Mouse (Mus musculus) kidney, adult 18-20 months (tissue): ENCODE measurements around the gene C1ra.
A peak's percentile ranks its signal among the peaks of the same experiment; 100 is the strongest.
"Not testable (repeated sequence)": the region's sequence is repeated elsewhere in the genome, so short reads cannot be mapped to it uniquely, and the experiment has no call there.

Experiments
- DNase-seq: peaks from one replicate; pipeline ENCODE4 v3.0.0; 2021

Gene C1ra

DNA sequence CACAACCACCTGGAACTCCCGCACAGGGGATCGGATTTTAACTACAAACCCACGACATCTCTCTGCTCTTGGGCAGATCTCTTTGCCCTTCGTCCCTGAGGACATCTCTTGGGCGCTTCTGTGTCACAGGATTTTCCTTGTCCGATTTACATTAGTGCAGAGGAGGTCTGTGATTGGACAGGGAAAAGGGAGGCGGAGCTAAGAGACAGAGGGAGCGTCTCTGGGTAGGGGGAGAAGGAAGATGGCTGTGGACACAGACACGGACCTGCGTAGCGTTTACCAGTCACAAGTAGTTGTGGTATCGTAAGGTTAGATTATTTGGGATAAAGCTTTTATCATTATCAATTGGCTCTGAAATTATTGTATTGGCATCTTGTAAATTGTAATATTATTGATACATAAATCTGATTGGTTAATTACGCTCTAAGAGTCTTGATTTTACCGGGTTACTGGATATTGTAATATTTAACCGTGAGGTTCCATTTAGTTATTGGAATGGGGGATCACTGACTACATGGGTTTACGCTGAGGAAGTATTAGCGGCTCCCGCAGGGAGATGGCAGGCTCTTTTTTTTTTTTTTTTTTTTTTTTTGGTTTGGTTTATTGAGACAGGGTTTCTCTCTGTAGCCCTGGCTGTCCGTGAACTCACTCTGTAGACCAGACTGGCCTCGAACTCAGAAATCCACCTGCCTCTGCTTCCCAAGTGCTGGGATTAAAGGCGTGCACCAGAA is 26.6 kb upstream of the C1ra start:
- DNase-seq, result peak; percentile 21

DNA sequence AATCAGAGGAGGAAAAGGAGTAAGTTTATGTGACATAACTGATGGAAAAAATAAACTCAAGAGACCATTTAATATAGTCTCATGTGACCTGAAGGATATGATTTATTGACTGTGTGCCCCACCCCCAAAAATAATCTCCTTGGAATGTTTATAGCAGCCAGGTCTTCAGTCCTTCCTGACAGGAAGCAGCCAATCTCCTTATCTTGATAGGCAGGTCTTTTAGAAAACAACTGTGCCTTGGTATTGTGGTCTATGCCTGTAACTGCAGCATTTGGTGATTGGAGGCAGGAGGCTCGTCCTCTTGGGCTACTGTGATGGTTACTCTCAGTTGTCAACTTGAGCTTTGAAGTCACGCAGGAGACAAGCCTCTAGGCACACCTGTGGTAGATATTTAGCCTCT is 24.7 kb upstream of the C1ra start:
- no peak for DNase-seq

DNA sequence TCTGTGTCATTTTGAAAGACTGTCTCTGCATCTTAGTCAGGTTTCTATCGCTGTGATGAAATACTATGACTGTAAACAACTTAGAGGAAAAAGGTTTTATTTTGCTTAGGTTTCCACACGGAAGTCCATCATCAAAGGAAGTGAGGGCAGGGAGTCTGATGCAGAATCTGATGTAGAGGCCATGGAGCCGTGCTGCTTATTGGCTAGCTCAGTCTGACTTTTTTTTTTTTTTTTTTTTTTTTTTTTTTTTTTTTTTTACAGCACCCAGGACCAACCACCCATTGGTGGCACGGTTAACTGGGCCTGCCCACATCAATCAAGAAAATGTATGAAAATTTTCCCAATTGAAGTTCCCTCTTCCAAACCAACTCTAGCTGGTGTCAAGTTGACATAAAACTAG is 23.3 kb upstream of the C1ra start:
- no peak for DNase-seq

DNA sequence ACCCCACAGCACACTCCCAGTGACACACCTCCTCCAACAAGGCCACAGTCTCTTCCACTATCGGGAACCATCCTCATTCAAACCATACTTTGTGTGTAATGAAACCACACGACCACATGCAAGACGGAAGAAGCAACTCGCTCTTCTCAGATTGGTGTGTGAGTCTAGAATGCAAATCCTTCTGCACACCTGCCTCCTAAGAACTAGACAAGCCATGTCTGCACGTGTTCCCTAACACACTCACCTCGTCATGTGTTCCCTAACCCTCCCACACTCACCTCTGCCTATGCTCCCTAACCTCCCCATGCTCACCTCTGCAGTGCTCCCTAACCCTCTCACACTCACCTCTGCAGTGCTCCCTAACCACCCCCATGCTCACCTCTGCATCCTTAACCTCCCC is 20.8 kb upstream of the C1ra start:
- DNase-seq, result no peak

DNA sequence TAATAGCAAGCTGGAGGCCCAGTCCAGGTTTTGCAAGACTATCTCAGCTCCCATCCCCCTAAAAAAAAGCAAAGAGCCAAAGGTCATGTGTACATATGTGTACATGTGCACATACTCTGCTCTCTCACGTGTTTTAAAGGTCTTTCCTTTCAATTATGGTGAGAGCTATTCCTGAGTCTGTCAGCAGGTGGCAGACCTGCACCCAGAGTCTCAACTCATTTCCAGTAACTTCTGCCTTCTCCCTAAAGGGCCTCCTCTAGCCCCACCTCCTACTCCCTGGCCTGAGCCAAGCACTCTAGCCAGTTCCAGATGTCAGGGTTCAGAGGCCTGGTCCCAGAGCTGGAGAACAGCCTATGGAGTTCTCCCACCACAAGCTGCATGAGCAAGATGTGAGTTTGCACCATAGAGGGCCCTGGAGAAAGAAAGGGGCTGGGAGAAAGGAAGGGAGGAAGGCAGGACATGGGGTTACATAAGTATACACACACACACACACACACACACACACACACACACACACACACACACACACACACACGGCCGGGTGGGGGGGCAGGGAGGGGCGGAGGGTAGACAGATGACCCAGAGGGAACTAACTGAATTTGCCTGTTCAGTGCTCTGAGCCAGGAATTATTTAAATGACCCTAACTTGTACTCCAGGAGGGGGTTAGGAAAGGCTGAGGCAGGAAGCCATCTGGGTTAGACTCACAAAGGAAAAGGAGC is 19.2 kb upstream of the C1ra start, which contains the start of gene C1rl:
TSS of gene C1rl (plus strand) at position 272 of the 720 bp plus-strand sequence.
- peak; percentile 89 for DNase-seq

DNA sequence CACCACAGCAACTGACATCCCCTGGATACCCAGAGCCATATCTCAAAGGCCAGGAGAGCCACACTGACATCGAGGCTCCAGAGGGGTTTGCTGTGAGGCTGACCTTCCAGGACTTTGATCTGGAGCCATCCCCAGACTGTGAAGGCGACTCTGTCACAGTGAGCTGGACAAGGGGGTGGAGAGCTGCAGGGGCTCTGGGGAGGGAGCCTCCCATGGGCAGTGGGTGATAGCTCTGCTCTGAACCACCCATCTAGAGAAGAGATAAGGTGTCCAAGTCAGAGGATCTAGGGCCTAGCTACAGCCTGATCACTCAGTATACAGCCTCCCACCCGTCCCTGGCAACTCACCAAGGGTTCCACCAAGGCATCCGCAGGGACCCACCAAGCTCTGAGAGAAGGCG is 18.3 kb upstream of the C1ra start:
- no peak for DNase-seq

DNA sequence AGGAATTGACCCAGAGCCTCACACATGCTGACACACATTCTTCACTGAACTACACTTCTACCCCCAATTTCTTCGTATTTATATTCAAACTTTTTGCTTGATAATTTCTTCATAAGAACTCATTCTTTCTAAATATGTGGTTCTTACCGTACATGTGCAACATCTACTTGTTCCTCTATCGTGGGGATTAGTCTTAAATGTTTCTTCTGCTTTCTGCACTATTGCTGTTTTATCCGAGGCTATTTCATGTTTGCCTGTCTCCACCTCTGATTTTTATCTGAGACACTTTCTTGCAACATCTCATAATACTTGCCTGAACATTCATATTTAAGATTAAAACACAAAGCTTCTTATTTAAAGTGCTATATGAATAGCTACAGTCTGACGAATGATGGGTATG is 16.2 kb upstream of the C1ra start:
- DNase-seq, result no peak

DNA sequence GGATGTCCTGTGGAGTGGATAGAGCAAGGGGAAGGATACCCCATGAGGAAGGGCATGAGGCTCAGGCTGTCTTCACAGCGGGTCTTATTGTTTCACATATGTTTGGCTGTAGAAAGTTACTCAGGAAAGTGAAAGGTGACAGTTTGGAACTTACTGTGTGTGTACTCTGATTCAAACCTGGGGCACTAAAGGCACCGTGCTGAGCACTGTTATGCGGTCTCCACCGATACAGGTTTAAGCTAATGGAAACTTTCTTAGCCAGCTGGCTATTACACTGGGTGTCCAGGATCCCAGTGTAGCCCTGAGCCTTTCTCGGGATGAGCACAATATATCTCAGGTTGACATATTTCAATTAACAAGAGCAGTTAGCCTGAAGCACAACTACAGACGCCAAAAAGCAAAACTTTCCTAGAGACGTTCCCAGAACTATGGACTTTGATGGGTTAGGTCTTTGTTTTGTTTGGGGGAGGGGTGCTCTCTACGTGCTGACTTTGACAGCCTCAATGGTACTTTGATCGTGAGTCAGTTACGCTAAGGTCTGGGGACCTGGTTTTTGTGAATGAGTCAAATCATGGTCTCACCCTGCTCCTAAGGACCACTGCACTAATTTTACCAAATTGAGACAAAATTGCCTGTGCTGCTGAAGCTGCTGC is 12.2 kb upstream of the C1ra start:
- no peak for DNase-seq

DNA sequence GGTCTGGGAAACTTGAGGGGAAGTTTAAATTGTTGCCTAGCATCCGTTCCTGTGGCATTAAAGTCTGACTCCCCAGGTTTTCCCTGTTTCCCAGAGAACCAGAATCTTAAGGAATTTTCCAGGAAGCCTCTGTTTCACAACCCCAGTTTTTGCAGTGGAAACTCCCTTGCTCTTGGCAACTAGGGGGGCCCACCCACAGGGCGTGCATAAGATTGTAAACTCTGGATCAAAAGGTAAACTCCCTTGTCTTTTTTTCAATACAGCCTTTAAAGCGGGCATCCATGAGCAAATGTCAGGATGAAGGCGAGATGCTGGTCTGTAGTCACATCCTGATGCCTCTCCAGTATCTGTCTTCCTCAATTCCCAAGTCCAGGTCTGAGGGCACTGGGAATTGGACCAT is 10.7 kb upstream of the C1ra start:
- no peak for DNase-seq

DNA sequence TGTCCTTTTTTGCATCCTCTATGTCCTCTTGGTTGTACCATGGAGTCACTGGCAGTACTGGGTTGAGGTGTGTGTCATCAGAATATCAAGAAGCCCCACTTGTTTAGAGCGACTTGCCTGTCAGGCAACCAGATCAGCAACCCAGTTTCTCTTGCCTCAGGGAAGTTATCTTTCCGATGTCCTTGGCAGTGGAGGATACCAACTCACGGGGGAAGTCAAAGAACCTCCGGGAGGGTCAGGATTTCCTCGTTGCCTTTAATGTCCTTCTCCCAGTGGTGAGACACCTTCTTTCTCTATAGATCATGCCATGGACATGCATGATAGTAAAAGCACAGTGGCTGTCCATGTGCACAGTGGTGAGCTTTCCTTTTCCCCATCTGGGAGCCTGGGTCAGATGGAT is 10.2 kb upstream of the C1ra start:
- no peak for DNase-seq

DNA sequence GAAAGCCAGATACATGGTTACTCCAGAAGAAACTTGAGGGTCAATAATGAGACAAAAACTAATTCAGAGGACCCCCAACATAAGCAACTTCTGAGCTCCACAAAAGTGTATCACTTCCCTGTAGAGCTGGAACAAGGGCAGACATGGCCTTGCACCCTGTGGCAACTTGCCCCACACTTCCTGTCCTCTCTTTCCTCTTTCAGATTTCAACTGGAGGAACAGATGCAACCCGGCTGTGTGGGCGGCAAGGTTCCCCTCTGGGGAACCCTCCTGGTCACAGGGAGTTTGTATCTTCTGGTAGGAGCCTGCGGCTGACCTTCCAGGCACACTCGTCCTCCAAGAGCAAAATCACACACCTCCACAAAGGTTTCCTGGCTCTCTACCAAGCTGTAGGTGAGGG is 7.2 kb upstream of the C1ra start:
- DNase-seq, result no peak

DNA sequence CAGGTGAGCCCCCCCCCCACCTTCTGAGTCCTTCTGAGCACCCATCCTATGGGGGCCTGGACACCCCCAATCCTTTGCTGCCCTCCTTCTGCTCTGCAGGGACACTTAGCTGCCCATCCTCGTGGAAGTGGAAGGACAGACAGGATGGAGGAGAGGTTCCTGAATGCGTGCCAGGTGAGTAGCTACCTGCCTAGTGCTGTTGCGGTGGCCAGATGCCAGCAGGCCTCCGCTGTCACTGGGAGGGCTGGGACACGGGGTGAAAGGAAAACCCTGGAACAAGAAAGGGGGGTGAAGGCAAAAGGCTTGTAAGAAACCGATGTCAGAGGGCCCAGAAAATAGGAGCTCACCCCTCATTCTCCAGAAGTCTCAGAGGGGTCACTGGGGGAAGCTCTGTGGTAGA is 5.2 kb upstream of the C1ra start:
- no peak for DNase-seq

DNA sequence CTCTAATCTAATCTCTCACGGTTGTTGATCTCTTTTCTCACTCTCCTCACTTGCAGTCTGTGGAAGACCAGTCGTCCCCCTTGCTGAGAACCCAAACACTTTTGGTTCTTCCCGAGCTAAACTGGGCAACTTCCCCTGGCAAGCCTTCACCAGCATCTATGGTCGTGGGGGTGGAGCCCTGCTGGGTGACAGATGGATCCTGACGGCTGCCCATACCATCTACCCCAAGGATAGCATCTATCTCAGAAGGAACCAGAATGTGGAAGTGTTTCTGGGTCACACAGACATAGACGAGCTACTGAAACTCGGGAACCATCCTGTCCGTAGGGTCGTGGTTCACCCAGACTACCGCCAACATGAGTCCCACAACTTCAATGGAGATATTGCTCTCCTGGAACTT is 3.9 kb upstream of the C1ra start:
- no peak for DNase-seq

DNA sequence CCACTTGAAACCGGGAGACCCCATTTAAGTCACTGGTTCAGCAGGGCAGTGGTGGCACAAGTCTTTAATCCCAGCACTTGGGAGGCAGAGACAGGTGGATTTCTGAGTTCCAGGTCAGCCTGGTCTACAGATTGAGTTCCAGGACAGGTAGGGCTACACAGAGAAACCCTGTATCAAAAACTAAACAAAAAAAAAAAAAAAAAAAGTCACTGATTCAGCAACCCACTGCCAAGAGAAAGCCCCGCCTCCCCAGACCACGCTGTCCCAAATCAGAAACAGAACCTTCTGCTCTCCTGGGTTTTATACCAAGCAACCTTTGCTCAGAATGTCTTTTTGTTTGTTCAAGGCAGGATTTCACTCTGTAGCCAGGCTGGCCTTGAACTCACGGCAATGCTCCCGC is 3.0 kb upstream of the C1ra start:
- DNase-seq, result not testable (repeated sequence)

DNA sequence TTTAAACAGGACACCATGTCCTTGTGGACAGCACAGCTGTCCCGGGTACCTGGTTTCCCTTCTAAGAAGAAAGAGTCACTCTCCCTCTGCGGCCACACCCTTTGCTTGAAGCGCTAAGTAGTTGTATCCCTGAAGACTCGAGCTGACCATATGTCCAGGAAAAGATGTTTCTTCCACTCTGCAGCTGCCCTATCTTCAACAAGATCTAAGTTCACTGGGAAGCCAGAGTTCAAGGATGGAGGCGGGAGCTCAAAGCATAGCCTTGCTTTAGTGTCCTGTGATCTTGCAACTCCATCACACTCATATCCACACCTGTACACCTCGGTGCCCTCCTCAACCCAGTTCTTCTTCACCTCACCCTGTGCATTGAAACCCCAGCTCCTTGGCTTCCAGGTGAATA is 269 bp upstream of the C1ra start:
- no peak for DNase-seq

DNA sequence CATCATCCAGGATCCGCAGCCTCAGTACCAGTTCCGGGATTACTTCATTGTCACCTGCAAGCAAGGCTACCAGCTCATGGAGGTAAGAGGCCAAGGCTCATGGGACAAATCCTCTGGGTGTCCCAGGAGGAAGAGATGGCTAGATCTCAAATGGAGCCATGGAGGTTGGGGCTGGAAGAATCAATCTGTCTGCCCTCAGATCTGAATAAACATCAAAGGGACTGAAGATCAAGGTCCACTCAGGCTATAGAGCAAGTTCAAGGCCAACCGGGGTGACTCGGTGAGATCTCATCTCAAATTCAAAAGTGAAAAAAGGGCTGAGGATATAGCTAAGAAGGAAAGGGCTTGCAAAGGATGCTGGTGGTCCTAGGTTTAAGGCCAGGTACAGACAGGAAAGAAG is 5.5 kb downstream of the C1ra start:
- not testable (repeated sequence) for DNase-seq

DNA sequence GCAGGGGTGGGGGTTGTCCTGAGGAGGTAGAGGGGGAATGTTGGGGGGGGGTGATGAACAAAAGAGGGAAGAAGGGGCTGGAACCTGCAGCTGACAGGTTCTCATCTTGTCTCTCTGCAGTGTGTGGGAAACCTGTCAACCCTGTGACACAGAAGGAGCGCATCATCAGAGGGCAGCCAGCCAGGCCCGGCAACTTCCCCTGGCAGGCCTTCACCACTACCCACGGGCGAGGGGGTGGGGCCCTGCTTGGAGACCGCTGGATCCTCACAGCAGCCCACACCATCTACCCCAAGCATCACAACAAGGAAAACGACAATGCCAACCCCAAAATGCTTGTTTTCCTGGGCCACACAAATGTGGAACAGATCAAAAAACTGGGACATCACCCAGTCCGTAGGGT is 9.9 kb downstream of the C1ra start:
- DNase-seq, result not testable (repeated sequence)

DNA sequence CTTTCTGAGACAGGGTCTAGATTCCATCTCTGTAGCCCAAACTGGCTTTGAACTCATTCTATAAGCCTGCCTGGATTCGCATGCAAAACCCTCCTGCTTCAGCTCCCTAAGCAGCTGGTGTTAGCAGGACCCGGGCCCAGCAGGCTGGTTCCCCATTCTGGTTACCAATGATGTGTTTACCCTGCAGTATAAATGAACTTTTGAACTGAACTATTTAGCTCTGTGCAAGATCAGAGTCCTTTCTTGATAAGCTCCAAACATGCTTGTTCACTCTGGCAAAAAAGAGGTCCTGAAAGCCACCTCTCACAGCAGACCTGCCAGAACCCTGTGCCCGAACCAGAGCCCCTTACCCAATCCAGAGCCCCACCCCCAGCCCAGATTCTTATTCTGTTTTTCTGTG is 15.7 kb downstream of the C1ra start:
- no peak for DNase-seq

DNA sequence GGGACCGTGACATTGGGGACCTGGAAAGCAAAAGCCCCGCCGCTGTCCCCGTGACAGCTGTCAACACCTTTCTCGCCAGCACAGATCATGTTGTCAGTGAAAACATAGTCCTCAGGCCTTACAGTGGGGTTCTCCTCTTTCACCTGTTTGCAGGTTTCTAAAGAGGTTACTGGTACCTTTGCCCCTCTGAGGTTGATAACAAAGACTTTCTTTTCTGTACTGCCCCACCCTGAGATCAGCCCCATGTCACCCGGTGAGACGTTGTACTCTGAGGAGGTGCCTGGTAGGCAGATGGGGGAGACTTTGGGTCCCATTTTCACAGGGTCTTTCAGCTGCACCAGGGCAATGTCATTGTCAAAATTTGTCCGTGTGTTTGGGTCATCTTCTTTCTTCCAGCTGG is 18.9 kb downstream of the C1ra start:
- DNase-seq, result no peak

DNA sequence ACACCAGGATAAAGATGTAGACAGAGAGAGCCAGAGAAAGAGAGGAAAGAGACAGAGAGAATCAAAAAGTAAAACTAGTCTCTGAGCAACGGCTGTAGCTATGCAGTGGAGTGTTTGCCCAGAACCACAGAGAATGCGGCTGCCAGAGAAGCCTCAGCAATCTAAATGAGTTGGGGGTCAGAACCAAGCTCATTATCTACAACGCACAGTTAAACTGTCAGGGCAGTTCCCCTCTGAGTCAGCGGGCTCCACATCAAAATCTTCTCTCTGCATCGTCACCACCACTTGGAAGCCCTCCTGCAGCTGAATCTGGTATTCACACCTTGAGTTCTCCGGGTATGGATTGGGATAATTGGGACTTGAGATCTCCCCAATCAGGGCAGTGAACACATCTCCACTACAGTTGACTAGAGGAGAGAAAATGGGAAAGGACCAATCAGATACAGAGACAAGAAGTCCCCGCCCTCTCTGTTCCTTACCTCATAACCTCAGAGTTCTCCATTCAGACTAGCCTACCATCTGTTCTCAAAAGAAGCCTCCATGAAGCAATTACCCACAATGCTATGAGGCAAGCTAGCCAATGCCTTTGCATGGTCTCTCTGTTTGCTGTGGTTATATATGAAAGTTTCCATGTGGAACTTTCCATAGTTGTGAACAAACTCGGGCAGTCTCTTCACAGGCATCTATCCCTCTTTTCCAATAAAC is 24.1 kb downstream of the C1ra start:
- not testable (repeated sequence) for DNase-seq

DNA sequence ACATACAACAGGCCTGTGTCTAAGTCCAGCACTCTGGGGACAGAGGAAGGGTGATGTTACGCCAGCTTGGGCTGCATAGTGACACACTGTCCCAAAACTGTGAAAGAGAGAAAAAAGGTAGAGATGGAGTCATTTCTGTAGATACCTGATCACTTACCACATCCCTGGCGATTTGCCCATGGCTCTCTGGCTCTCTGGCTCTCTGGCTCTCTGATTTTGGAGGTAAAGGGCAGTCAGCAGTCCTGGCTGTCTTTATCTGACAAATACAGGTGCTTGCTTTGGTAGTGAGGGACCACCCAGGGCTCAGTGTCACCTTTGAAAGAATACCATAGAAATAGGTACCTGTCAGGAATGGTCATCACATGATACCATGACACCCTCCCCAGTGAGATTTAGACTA is 29.0 kb downstream of the C1ra start:
- DNase-seq, result not testable (repeated sequence)

DNA sequence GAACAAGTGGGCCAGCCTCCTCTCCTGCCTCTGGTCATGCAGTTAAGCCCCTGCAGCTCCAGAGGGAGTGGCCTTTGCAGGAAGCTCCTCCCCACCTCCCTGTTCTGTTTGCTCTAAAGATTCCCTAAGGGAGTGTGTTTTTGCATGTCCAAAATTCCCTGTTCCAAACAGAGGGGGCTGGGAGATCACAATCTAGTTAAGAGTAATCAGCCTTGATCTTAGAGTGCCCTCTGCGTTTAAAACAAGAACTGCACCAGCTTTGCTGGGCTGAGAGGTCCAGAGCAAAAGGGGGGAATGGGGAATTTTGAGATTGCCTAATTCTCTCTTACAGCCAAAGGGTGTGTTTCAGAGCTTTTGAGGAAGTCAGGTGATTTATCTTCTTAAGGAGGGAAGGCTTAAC is 30.1 kb downstream of the C1ra start, which contains the start of gene C1s1:
TSS of gene C1s1 (minus strand) at position 76 of the 400 bp plus-strand sequence.
- DNase-seq, result peak; percentile 59

DNA sequence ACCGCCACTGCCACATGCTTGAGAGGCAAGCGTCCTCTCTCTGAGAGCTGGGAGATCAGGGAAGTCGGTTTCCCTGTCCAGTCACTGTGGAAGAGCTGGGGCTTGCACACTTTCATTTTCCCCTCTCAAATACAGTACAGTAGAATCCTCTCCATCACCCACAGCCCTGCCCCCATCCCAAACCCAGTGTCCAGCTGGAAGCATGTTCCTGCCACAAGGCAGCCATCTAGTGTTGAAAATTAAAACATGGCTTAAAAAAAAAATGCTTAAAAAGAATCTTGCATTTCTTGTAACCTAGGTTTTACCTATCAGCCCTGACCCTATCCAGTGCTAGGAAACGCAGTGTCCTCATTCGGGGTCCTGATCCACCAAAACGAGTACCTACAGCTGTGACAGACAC is 32.3 kb downstream of the C1ra start:
- peak; percentile 9 for DNase-seq
